Mouse (Mus musculus) cortical plate, adult 2 months (tissue): ENCODE measurements around the gene Cntn4. TPM values are rescaled to one million over a fixed set of nuclear protein-coding genes. Genes with fewer than 3 reads are reported as not detected.

ENCODE experiments used
- H3K27ac ChIP-seq: fragments of 200-500 bp; 2 replicates; pipeline ENCODE4 v1.5.1; 2012; ENCODE audit warnings: low read length, control low read depth, inconsistent platforms; ENCODE audit not compliant: insufficient read depth
- H3K4me1 ChIP-seq: fragments of 200-500 bp; 2 replicates; pipeline ENCODE4 v1.6.1; 2011; ENCODE audit warnings: low read length; ENCODE audit not compliant: control insufficient read depth, insufficient read depth
- H3K4me3 ChIP-seq: fragments of 200-500 bp; 2 replicates; pipeline ENCODE4 v1.5.1; 2011; ENCODE audit warnings: mild to moderate bottlenecking, low read length, control low read depth; ENCODE audit not compliant: insufficient read depth
- CTCF ChIP-seq: fragments of 200-500 bp; IDR thresholded peaks from 2 replicates; pipeline ENCODE4 v1.5.1; 2011; ENCODE audit warnings: mild to moderate bottlenecking, control low read depth, low read length; ENCODE audit not compliant: insufficient read depth; ENCODE audit errors: extremely low read depth
- POLR2A ChIP-seq: fragments of 200-500 bp; IDR thresholded peaks from 2 replicates; pipeline ENCODE4 v1.6.1; 2011; ENCODE audit warnings: mild to moderate bottlenecking, low read length, control low read depth; ENCODE audit not compliant: insufficient read depth; ENCODE audit errors: extremely low read depth
- polyA plus RNA-seq: library from polyadenylated mRNA; depleted of rRNA; stranded (reverse); fragments of >200 nt; gene quantifications from 2 replicates; pipeline ENCODE4 v1.2.3, GENCODE M21; 2012

Gene Cntn4
- polyA plus RNA-seq, 1 experiment = 20.8 TPM

DNA sequence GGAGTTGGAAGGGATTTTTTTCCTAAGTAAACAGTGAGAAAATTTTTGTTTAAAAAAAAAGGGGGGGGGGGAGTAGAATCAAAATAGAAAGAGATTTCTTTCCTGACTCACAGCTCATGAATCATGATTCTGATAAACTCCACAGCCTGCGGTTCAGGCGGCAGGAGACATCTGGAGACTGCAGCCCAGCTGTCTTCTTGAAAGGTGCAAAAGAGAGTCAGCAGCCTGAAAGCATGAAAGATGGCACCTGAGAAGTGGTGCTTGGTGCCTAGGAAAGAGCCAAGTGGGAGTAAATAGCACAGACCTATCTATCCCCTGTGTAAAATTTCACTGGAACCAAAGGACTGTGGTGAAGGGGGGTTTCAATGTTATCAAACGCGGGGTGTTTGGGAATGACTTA is 535.6 kb downstream of the Cntn4 start:
- H3K4me3 ChIP-seq = no peak overlapping the region

GRCm38 (mm10) chr6:106237046-106237948 is 559.8 kb downstream of the Cntn4 start:
- H3K4me3 ChIP-seq = no peak overlapping the region
- H3K4me1 ChIP-seq = peaks cover 1% of the 10 kb centered on the region; the same call in 1 of the 2 replicates
- TF ChIP-seq POLR2A (no peak), CTCF (no peak)
- no peak overlapping the region for H3K27ac ChIP-seq

More for the DNA sequence above, 535.6 kb downstream of the Cntn4 start:
- TF ChIP-seq CTCF (no peak), POLR2A (no peak)
- Histone ChIP-seq H3K27ac (peak overlapping the region; percentile 40; the same call in 1 of the 2 replicates), H3K4me1 (no peaks in the 10 kb centered on the region)

DNA sequence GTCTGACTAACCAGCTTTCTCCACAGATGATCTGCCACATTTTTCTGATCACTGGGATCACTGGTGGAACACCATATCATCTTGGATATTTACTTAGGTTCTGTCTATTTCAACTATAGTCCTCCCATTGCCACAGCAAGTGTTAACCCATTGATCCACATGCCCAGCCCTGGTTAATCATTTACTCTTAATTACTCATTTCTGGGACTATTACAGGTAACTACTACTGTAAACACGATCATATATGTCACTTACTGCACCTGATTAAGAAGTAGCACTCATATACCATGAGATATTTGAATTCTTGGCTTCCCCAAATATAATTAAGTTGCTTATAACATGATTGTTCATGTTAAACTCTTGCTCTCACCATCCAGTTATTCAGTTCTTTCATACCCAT is 564.1 kb downstream of the Cntn4 start:
- H3K4me1 ChIP-seq = no peaks in the 10 kb centered on the region
- TF ChIP-seq POLR2A = no peak
- TF ChIP-seq CTCF = no peak
- no peak overlapping the region for H3K4me3 ChIP-seq
- no peak overlapping the region for H3K27ac ChIP-seq

- TF ChIP-seq CTCF = no peak
- H3K4me1 ChIP-seq = no peaks in the 10 kb centered on the region
- H3K4me3 ChIP-seq = no peak overlapping the region
- H3K27ac ChIP-seq = no peak overlapping the region
These were observed 585.9 kb downstream of the Cntn4 start for GRCm38 (mm10) chr6:106263396-106263795.

- TF ChIP-seq CTCF = no peak
- no peak for TF ChIP-seq POLR2A
These were observed 588.0 kb downstream of the Cntn4 start for GRCm38 (mm10) chr6:106265487-106265886.

GRCm38 (mm10) chr6:106266304-106266703 is 588.8 kb downstream of the Cntn4 start:
- Histone ChIP-seq H3K4me3 (no peak overlapping the region), H3K27ac (no peak overlapping the region), H3K4me1 (no peaks in the 10 kb centered on the region)
- TF ChIP-seq CTCF = no peak

More at GRCm38 (mm10) chr6:106265487-106265886, 588.0 kb downstream of the Cntn4 start:
- no peak overlapping the region for H3K4me3 ChIP-seq
- H3K27ac ChIP-seq = no peak overlapping the region
- no peaks in the 10 kb centered on the region for H3K4me1 ChIP-seq

- Histone ChIP-seq H3K27ac (no peak overlapping the region), H3K4me1 (no peaks in the 10 kb centered on the region), H3K4me3 (no peak overlapping the region)
- no peak for TF ChIP-seq CTCF
- TF ChIP-seq POLR2A = no peak
These were observed 591.3 kb downstream of the Cntn4 start for GRCm38 (mm10) chr6:106268723-106269122.

- Histone ChIP-seq H3K4me1 (no peaks in the 10 kb centered on the region; the same call in 1 of the 2 replicates), H3K4me3 (no peak overlapping the region), H3K27ac (no peak overlapping the region)
- no peak for TF ChIP-seq POLR2A
These were observed 599.7 kb downstream of the Cntn4 start for GRCm38 (mm10) chr6:106277139-106277538.

- Histone ChIP-seq H3K4me3 (no peak overlapping the region), H3K27ac (no peak overlapping the region), H3K4me1 (no peaks in the 10 kb centered on the region; the same call in 1 of the 2 replicates)
- TF ChIP-seq CTCF (no peak), POLR2A (no peak)
These were observed 604.2 kb downstream of the Cntn4 start for GRCm38 (mm10) chr6:106281621-106282020.

DNA sequence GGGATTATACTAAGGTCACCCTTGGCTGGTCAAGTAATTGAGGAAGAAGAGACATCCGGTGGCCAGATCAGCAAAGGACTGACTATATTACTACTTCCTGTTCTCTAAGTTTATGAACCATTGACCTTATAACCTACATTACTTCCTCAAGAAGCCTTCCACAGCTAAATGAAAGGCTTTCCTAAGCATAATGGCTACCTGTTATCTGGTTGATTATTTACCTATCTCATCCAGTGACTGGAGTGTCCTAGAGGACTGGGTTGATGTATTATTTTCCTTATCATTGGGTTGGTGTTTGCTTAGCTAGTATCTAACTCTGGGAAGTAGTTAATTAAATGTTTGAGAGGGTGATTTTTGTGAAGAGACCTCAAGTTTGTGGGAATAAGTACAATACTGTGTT is 606.4 kb downstream of the Cntn4 start:
- Histone ChIP-seq H3K27ac (no peak overlapping the region), H3K4me3 (no peak overlapping the region), H3K4me1 (no peaks in the 10 kb centered on the region; the same call in 1 of the 2 replicates)
- TF ChIP-seq POLR2A = no peak
- no peak for TF ChIP-seq CTCF
